Mouse (Mus musculus) embryo, embryonic 10.5 days (tissue): ENCODE measurements around the gene Olfr463.
"Not testable (repeated sequence)": the region's sequence is repeated elsewhere in the genome, so short reads cannot be mapped to it uniquely, and the experiment has no call there.

Experiments used
- DNase-seq: peaks from one replicate; pipeline ENCODE4 v3.0.0-alpha.2; 2015; ENCODE audit warnings: low spot score

The Olfr463 gene

GRCm38 (mm10) chr11:87897287-87897686 is at the start of gene Olfr463:
TSS of gene Olfr463 (minus strand) at chr11:87897387.
- no peak for DNase-seq

GRCm38 (mm10) chr11:87935467-87935866 is 38.3 kb upstream of the Olfr463 start:
- no peak for DNase-seq

- DNase-seq, result no peak
These were observed 36.5 kb upstream of the Olfr463 start for GRCm38 (mm10) chr11:87933731-87934130.

- DNase-seq, result no peak
These were observed 33.2 kb upstream of the Olfr463 start for GRCm38 (mm10) chr11:87930348-87930747.

GRCm38 (mm10) chr11:87920966-87921365 is 23.8 kb upstream of the Olfr463 start, which contains the start of gene Olfr464:
TSS of gene Olfr464 (minus strand) at chr11:87920967.
- peak; percentile 81 for DNase-seq

- DNase-seq, result no peak
These were observed 23.1 kb upstream of the Olfr463 start for GRCm38 (mm10) chr11:87920301-87920700.

GRCm38 (mm10) chr11:87916005-87916404 is 18.8 kb upstream of the Olfr463 start:
- DNase-seq, result no peak

- no peak for DNase-seq
These were observed 7.1 kb upstream of the Olfr463 start for GRCm38 (mm10) chr11:87904331-87904730.

GRCm38 (mm10) chr11:87892168-87892567 is 5.0 kb downstream of the Olfr463 start, which contains the start of gene Olfr462:
TSS of gene Olfr462 (minus strand) at chr11:87892268.
- no peak for DNase-seq

GRCm38 (mm10) chr11:87884856-87885255 is 12.3 kb downstream of the Olfr463 start:
- no peak for DNase-seq

- DNase-seq, result peak; percentile 54
These were observed 13.7 kb downstream of the Olfr463 start for GRCm38 (mm10) chr11:87883493-87883892.

- DNase-seq, result no peak
These were observed 15.5 kb downstream of the Olfr463 start for GRCm38 (mm10) chr11:87881714-87882113.

GRCm38 (mm10) chr11:87879826-87880225 is 17.4 kb downstream of the Olfr463 start:
- DNase-seq, result no peak

GRCm38 (mm10) chr11:87875436-87875835 is 21.8 kb downstream of the Olfr463 start, which contains the start of gene Epx:
TSS of gene Epx (minus strand) at chr11:87875536.
- no peak for DNase-seq

- DNase-seq, result no peak
These were observed 25.4 kb downstream of the Olfr463 start for GRCm38 (mm10) chr11:87871766-87872165.

GRCm38 (mm10) chr11:87870096-87870495 is 27.1 kb downstream of the Olfr463 start:
- DNase-seq, result peak; percentile 2

- DNase-seq, result not testable (repeated sequence)
These were observed 30.3 kb downstream of the Olfr463 start for GRCm38 (mm10) chr11:87866891-87867290.

GRCm38 (mm10) chr11:87862805-87863204 is 34.4 kb downstream of the Olfr463 start:
- DNase-seq, result no peak

GRCm38 (mm10) chr11:87860426-87860825 is 36.8 kb downstream of the Olfr463 start:
- no peak for DNase-seq

GRCm38 (mm10) chr11:87859273-87859672 is 37.9 kb downstream of the Olfr463 start:
- no peak for DNase-seq

GRCm38 (mm10) chr11:87854550-87854949 is 42.6 kb downstream of the Olfr463 start:
- no peak for DNase-seq

GRCm38 (mm10) chr11:87853597-87853954 is 43.6 kb downstream of the Olfr463 start:
- no peak for DNase-seq

- DNase-seq, result peak; percentile 97
These were observed 44.2 kb downstream of the Olfr463 start, which contains the start of gene Mks1 for GRCm38 (mm10) chr11:87852690-87853596. TSS of gene Mks1 (plus strand) at chr11:87853215.
